Mouse (Mus musculus) adrenal gland, postnatal 25 days (tissue): ENCODE data around the gene Cxcl12. TPM values are rescaled to one million over a fixed set of nuclear protein-coding genes. Genes with fewer than 3 reads are reported as not detected.

ENCODE experiments used
- DNase-seq: peaks from one replicate; pipeline ENCODE4 v3.0.0; 2021; ENCODE audit warnings: mixed read lengths
- long read RNA-seq: library from polyadenylated mRNA; stranded (forward); transcript quantifications from one replicate; pipeline ENCODE4 v2.0.0, GENCODE M21; 2021
- total RNA-seq: library from RNA; stranded (reverse); gene quantifications from 2 replicates; pipeline ENCODE4 v1.2.3, GENCODE M21; 2021

The Cxcl12 gene
- 41.3 and 44.5 TPM in 2 replicates for total RNA-seq
- long read RNA-seq, full-length matches to known transcripts = 131 of 157 reads
- long read RNA-seq, partial matches to known transcripts = 0 of 157 reads
- long read RNA-seq, other reads (novel, unspliced or antisense) = 26 of 157 reads

GRCm38 (mm10) chr6:117168321-117169011 lies at the start of gene Cxcl12:
Cxcl12 (plus strand) TSS chr6:117168535.
- DNase-seq = peak; percentile 80

GRCm38 (mm10) chr6:117122074-117122473 lies 46.3 kb upstream of the Cxcl12 start:
- no peak for DNase-seq

GRCm38 (mm10) chr6:117126356-117126755 lies 42.0 kb upstream of the Cxcl12 start:
- DNase-seq = no peak

GRCm38 (mm10) chr6:117129443-117129842 lies 38.9 kb upstream of the Cxcl12 start:
- DNase-seq = no peak

GRCm38 (mm10) chr6:117130680-117131111 lies 37.6 kb upstream of the Cxcl12 start:
- DNase-seq = peak; percentile 4

- DNase-seq = no peak
These were observed 33.8 kb upstream of the Cxcl12 start for GRCm38 (mm10) chr6:117134526-117134925.

GRCm38 (mm10) chr6:117137735-117138134 lies 30.6 kb upstream of the Cxcl12 start:
- no peak for DNase-seq

- no peak for DNase-seq
These were observed 27.4 kb upstream of the Cxcl12 start for GRCm38 (mm10) chr6:117140907-117141306.

GRCm38 (mm10) chr6:117146951-117147350 lies 21.4 kb upstream of the Cxcl12 start:
- no peak for DNase-seq

GRCm38 (mm10) chr6:117151484-117152149 lies 16.7 kb upstream of the Cxcl12 start:
- DNase-seq = no peak

- no peak for DNase-seq
These were observed 15.3 kb upstream of the Cxcl12 start for GRCm38 (mm10) chr6:117153046-117153445.

GRCm38 (mm10) chr6:117156846-117157245 lies 11.5 kb upstream of the Cxcl12 start:
- DNase-seq = no peak

GRCm38 (mm10) chr6:117159710-117160690 lies 8.3 kb upstream of the Cxcl12 start:
- no peak for DNase-seq

GRCm38 (mm10) chr6:117163486-117163885 lies 4.8 kb upstream of the Cxcl12 start:
- no peak for DNase-seq

- peak; percentile 86 for DNase-seq
These were observed 1.5 kb upstream of the Cxcl12 start for GRCm38 (mm10) chr6:117166581-117167425.

GRCm38 (mm10) chr6:117167426-117167730 lies 957 bp upstream of the Cxcl12 start:
- DNase-seq = no peak

- DNase-seq = peak; percentile 11
These were observed 945 bp downstream of the Cxcl12 start for GRCm38 (mm10) chr6:117169051-117169909.

GRCm38 (mm10) chr6:117169910-117170747 lies 1.8 kb downstream of the Cxcl12 start:
- no peak for DNase-seq

- DNase-seq = no peak
These were observed 4.0 kb downstream of the Cxcl12 start for GRCm38 (mm10) chr6:117172358-117172757.

GRCm38 (mm10) chr6:117173876-117174275 lies 5.5 kb downstream of the Cxcl12 start:
- peak; percentile 85 for DNase-seq
